Mouse (Mus musculus): Measurements from ENCODE around the gene Elavl4.

Gene Elavl4

GRCm38 (mm10) chr4:110351178-110352000 lies at the start of gene Elavl4:
Gene Elavl4 (minus strand): TSS chr4:110351909.
- in situ Hi-C loops (cut with MboI, MseI), result no loop called here

GRCm38 (mm10) chr4:110397618-110398045 lies 45.9 kb upstream of the Elavl4 start, which contains the start of gene Agbl4:
Gene Agbl4 (plus strand): TSS chr4:110397661.
- in situ Hi-C loops (cut with MboI, MseI), result no loop called here

- in situ Hi-C loops (cut with MboI, MseI), result no loop called here
Observed at GRCm38 (mm10) chr4:110396221-110396620, 44.5 kb upstream of the Elavl4 start.

GRCm38 (mm10) chr4:110360568-110360967 lies 8.9 kb upstream of the Elavl4 start:
- in situ Hi-C loops (cut with MboI, MseI), result no loop called here

- in situ Hi-C loops (cut with MboI, MseI), result no loop called here
Observed at GRCm38 (mm10) chr4:110352001-110352369, 276 bp upstream of the Elavl4 start.

- in situ Hi-C loops (cut with MboI, MseI), result no loop called here
Observed at GRCm38 (mm10) chr4:110350856-110351177, 892 bp downstream of the Elavl4 start.

GRCm38 (mm10) chr4:110323912-110324311 lies 27.8 kb downstream of the Elavl4 start:
- in situ Hi-C loops (cut with MboI, MseI), result no loop called here

- in situ Hi-C loops (cut with MboI, MseI), result no loop called here
Observed at GRCm38 (mm10) chr4:110312126-110312525, 39.6 kb downstream of the Elavl4 start.

- in situ Hi-C loops (cut with MboI, MseI), result no loop called here
Observed at GRCm38 (mm10) chr4:110306972-110307371, 44.7 kb downstream of the Elavl4 start.

GRCm38 (mm10) chr4:110306559-110306958 lies 45.1 kb downstream of the Elavl4 start:
- in situ Hi-C loops (cut with MboI, MseI), result no loop called here

- in situ Hi-C loops (cut with MboI, MseI), result no loop called here
Observed at GRCm38 (mm10) chr4:110295793-110296192, 55.9 kb downstream of the Elavl4 start.

GRCm38 (mm10) chr4:110293238-110293637 lies 58.5 kb downstream of the Elavl4 start:
- in situ Hi-C loops (cut with MboI, MseI), result no loop called here

- in situ Hi-C loops (cut with MboI, MseI), result no loop called here
Observed at GRCm38 (mm10) chr4:110292471-110292870, 59.2 kb downstream of the Elavl4 start.

- in situ Hi-C loops (cut with MboI, MseI), result no loop called here
Observed at GRCm38 (mm10) chr4:110290544-110291095, 61.1 kb downstream of the Elavl4 start.

- in situ Hi-C loops (cut with MboI, MseI), result no loop called here
Observed at GRCm38 (mm10) chr4:110290056-110290455, 61.7 kb downstream of the Elavl4 start.

- in situ Hi-C loops (cut with MboI, MseI), result no loop called here
Observed at GRCm38 (mm10) chr4:110287412-110288067, 64.2 kb downstream of the Elavl4 start.

GRCm38 (mm10) chr4:110286841-110287240 lies 64.9 kb downstream of the Elavl4 start:
- in situ Hi-C loops (cut with MboI, MseI), result no loop called here

GRCm38 (mm10) chr4:110286371-110286781 lies 65.3 kb downstream of the Elavl4 start:
- in situ Hi-C loops (cut with MboI, MseI), result no loop called here

- in situ Hi-C loops (cut with MboI, MseI), result no loop called here
Observed at GRCm38 (mm10) chr4:110285346-110286330, 66.1 kb downstream of the Elavl4 start.

- in situ Hi-C loops (cut with MboI, MseI), result no loop called here
Observed at GRCm38 (mm10) chr4:110284446-110284845, 67.3 kb downstream of the Elavl4 start.

- in situ Hi-C loops (cut with MboI, MseI), result no loop called here
Observed at GRCm38 (mm10) chr4:110270046-110270445, 81.7 kb downstream of the Elavl4 start.

Measured in T-helper 17 cell (primary cell).